Mouse (Mus musculus) ES-E14 (cell line): ENCODE measurements around the gene Calml4.

Experiments used
- CHD2 ChIP-seq: IDR thresholded peaks from 2 replicates; pipeline ENCODE4 v1.6.1; 2014; ENCODE audit warnings: mild to moderate bottlenecking, low read depth, low read length, inconsistent platforms
- HCFC1 ChIP-seq: IDR thresholded peaks from 2 replicates; pipeline ENCODE4 v1.6.1; 2012; ENCODE audit warnings: low read length, inconsistent platforms, borderline replicate concordance; ENCODE audit not compliant: insufficient read depth
- MAFK ChIP-seq: IDR thresholded peaks from 2 replicates; pipeline ENCODE4 v1.6.1; 2014; ENCODE audit warnings: mild to moderate bottlenecking, low read depth, low read length, inconsistent platforms; ENCODE audit not compliant: insufficient read depth
- ZC3H11A ChIP-seq: IDR thresholded peaks from 2 replicates; pipeline ENCODE4 v1.6.1; 2012; ENCODE audit warnings: low read depth, mild to moderate bottlenecking, inconsistent platforms, low read length, borderline replicate concordance
- ZNF384 ChIP-seq: IDR thresholded peaks from 2 replicates; pipeline ENCODE4 v1.6.1; 2012; ENCODE audit warnings: low read depth, low read length, inconsistent platforms

DNA sequence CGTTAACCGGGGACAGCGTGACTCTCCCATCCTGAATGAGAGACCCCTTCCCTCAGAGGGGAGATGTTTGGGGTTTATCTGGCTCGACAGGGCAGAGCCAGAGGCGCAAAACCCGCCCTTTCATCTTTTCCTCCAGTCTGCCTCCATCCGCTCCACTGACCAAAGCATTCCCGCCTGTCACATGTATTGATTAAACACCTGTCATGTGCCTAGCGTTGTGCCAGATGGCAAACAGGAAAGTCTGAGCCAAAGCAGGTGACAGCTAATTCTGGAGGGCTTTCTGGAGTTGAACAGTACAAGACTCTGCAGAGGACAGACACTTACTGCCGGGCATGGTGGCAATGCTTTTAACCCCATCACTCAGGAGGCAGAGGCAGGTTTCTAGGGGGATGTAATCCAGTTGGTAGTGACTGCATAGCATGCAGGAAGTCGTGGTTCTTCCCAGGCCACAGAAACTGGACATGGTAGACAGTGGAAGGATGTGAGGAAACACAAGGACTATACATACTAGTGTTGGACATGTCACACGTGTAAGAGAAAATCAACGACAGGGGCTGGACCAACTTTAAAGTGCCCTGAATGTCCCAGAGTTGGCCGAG is 18.6 kb upstream of the Calml4 start:
- no peak for TF ChIP-seq ZNF384
- no peak for TF ChIP-seq ZC3H11A
- no peak for TF ChIP-seq HCFC1
- no peak for TF ChIP-seq MAFK
- no peak for TF ChIP-seq CHD2
